Mouse (Mus musculus): Measurements from ENCODE around the gene Gpr156. TPM values are rescaled to one million over a fixed set of nuclear protein-coding genes. Genes with fewer than 3 reads are reported as not detected.
"Not testable (repeated sequence)": the region's sequence is repeated elsewhere in the genome, so short reads cannot be mapped to it uniquely, and the experiment has no call there.

Gpr156 gene
- total RNA-seq, 1 experiment from 2014 or later = 0.15 TPM

DNA sequence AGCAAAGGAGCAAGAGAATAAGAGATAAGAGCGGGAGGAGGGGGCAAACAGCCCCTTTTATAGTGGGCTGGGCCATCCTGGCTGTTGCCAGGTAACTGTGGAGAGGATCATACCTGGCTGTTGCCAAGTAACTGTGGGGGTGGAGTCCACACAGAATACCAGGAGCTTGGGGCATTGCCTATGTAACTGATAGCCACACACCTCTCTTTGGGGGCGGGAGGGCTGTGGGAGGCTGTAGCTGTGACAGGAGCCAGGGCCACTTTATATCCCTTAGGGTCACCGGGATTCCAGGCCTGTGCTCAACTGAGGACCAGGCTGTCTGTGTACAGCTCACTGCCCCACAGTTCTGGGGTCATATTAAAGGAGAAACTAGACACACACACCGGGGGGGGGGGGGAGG is 40.5 kb downstream of the Gpr156 start:
- no peak for DNase-seq

DNA sequence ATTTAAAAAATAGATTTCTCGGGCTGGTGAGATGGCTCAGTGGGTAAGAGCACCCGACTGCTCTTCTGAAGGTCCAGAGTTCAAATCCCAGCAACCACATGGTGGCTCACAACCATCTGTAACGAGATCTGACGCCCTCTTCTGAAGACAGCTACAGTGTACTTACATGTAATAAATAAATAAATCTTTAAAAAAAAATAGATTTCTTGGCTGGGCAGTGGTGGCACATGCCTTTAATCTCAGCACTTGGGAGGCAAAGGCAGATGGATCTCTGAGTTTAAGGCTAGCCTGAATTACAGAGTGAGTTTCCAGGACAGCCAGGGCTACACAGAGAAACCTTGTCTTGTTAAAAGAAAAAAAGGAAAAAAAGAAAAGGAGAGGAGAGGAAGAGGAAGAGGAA is 46.4 kb downstream of the Gpr156 start:
- DNase-seq = not testable (repeated sequence)

DNA sequence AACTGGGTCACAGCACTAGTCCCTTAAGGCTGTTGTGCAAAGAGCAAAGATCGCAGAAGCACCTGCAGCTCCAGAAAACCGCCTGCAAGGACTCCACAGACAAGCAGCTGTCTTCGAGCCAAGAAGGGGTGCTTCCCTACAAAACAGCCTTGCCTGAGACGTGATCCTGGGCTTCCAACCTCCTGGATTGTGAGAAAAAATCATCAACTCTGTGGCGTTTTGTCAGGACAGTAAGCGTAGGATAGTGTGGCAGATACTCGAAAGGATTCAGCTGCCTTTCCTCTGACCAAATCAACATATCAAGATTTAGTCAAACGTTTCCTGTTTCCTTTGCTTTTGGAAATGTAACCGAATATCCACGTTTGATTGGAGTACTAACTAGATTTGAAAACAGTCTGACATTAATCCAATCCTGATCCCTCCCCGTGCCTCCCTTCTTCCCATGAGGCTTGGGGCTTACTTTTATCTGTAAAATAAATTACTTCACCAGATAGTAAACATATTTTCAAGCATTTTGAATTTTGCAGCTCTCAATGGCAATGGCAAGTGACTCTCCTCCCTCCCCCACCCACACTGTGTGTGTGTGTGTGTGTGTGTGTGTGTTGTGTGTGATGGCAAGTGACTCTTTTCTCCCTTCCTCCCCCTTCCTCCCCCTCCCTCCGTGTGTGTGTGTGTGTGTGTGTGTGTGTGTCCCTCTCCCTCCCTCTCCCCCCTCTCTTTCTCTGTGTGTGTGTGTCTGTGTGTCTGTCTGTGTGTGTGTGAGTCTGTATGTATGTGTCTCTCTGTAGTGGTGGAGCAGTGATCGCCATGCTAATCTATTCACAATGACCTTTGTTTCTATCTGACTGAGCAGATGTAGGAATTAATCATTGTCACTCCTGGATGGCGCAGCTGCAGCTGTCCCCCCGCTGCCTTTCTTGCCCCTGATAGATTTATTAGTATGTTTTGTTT is 47.3 kb downstream of the Gpr156 start:
- DNase-seq = no peak

DNA sequence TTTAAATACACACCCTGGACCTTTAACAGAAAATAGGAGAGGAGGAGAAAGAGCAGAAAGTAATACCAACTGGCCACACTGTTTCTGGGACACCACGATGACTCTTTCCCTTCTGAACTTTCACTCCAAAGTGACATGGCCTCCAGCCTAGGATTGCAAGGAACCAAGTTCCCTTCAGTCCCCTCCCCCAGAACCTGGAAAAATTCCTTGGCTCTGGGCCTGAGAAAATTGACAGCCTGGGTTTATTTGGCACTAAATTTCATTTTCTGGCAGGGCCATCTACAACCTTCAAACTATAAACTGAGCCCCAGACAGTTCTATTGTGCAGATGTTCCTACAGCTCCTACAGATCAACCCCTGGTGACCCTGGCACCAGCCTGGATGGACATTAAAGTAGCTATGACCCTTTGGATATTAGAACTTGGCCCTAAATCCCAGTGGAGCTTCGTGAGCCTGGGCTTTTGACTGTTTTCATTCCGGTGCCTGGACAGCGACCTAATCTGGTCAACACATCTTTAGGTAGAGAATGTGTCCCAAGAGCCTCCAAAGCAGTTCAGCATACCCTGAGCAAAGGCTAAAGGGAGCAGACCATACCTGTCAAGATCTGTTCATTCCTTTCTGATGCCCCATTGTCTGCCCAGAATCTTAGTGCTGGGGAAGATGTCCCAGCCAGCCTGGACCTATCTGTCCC is 48.2 kb downstream of the Gpr156 start:
- peak; percentile 36 for DNase-seq

DNA sequence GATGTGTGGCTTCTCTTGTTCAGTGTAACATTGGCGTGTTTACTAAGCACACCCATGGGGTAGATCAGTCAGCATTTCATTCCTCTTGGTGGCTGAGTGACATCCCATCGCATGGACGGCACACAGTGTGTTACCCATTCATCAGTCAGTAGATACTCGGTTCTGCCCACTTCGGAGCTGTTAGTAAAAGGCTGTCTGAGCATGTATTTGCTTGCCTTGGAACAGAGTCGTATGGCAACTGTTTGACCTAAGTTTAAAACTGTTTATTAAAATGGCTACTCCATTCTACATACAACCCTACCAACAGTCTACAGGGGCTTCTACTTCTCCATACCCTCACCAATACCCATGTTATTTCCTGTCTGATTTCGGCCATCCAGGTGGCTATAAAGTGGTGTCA is 50.6 kb downstream of the Gpr156 start:
- no peak for DNase-seq

DNA sequence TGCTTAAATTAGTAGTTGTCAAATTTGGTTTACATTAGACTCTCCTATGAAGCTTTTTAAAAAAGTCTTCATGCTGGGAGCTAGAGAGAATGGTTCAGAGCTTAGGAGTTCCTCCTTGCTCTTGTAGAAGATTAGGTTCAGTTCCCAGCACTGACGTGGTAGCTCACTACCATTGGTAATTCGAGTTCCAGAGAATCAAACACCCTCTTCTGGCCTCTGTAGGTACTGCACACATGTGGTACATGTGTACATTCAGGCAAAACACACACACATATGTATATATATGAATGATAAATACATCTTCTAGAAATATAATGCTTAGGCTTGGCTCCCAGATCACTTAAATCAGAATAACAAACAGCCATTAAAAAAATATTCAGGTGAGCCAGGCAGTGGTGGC is 51.1 kb downstream of the Gpr156 start:
- DNase-seq = no peak

DNA sequence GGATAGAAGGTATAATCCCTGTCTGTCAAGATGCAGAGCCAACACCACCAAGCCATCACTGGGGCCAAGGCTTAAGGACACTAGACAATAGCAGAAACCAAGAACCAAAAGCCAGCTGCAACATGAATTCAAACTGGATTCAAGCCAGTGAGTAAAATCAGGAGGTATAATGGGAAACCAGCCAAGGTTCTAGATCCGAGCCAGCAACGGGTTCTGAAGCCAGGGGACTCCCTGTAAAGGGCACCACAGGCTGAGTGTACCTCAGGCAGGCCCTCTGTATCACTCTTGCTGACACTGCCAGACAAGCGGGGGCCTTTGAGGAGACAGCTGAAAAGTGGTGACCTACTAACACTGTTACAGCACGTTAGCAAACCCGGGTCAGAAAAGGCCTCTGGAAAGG is 55.2 kb downstream of the Gpr156 start:
- no peak for DNase-seq

DNA sequence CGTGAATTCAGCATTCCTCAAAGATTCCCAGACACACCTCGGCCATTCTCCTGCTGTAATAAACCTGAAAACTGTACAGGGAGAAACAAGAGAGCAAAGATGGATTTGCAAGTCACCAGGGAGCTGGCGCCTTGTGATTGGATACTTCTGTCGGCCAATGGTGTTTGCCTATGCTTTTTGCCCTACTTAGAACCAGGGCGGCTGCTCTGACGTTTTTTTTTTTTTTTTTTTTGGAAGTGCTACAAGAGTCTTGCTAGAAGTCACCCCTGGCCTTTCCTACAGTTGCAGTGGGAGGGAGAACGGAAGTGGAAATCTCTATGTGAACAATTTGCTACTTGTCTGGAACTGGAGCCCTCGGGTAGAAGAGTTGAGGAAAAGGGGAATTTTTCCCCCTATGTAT is 56.1 kb downstream of the Gpr156 start:
- DNase-seq = no peak

DNA sequence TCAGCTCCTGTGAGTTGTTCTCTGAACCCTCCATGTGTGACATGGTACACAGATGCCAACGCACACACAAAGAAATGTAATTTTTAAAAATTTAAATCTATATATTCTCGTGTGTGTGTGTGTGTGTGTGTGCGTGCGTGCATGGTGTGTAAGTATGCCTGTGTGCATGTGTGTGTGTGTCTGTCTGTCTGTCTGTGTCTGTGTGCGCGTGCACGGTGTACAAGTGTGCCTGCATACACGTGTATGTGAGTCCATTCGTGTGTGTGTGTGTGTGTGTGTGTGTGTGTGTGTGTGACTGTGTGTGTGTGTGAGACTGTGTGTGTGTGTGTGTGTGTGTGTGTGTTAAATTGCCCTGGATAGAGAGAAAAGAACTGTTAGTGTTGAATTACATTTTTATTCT is 56.9 kb downstream of the Gpr156 start:
- DNase-seq = not testable (repeated sequence)

DNA sequence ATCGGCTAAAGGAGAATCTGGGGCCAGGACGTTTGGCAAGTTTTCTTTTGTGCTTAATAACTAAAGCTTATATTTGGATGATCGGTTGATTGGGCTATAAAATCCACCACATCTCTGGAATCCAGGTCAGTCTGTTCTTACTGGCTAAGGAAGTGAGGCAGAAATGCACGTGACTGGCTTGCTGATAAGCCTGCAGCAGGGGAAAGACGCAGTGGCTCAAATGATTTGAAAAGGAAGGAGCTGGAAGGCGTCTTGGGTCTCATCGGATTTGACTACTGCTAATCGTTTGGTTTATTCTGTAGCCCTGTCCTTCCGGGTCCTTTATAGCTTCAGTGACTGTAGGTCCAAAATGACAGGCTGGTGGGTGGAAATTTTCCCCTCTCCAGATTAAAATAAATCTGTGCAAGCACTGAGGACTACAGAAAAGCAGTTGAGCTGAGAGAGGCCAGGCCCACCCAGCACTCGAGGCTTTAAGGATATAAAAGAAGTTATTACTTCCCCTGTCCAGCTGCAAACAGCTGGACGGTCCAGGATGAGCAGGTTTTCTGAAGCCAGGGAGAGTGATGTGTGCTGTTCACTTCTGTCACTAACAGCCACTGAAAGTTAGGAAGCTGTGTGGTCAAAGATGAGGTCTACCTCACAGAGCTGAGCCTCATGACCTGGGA is 57.7 kb downstream of the Gpr156 start:
- DNase-seq = no peak

DNA sequence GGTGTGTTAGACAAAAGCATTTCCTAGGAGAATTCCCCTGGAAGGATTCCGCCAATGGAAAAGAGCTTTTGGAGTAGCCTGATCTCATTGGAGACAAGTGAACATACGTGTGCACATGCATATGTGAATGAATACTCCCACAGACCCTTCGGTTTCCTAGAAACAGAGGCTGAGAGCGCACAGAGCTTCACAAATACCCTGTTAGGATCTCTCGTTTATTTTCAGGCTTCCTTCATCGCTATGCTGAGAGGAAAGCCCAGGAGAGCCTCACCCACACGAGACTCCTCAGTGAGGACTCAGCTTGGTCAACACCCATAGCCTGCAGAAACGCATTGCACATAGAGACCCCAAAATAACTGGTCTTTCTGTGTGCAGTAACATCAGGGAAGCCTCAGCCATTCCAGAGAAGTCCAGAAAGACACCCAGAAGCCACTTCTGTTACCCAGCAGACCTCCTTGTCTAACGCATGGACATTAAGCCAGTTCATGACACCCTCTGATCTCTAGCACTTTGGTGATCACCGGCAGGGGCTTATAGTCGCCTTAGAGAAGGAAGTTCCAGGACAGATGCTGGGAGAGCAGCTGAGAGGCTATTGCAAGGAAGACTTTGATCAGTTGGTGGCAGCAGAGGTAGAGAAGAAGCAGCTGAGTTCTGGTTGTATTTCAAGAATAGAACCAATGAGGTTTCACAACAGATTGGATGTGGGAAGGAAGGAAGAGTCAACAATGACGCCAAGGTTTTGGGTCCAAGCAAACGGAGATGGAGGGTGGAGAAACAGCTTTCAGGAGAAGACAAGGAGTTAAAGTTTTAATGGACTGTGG is 58.4 kb downstream of the Gpr156 start:
- no peak for DNase-seq

DNA sequence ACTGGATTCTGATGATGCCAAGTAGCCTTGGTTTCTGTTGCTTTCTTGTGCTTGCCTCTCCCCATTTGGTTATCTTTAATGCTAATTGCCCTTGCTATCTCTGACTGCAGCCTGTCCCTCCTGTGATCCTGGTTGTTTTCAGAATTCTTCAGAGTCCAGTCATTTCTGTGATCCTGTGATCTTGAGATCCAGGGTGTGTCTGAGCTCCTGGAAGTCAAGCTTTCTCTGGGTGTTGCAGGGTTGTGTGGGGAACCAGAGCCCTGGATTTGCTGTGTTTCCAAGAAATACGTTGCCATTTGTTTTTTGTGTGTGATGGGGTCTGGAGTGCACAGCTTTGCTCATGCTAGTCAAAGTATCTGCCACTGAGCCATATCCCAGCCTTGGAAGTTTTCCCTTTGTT is 65.6 kb downstream of the Gpr156 start:
- DNase-seq = no peak

DNA sequence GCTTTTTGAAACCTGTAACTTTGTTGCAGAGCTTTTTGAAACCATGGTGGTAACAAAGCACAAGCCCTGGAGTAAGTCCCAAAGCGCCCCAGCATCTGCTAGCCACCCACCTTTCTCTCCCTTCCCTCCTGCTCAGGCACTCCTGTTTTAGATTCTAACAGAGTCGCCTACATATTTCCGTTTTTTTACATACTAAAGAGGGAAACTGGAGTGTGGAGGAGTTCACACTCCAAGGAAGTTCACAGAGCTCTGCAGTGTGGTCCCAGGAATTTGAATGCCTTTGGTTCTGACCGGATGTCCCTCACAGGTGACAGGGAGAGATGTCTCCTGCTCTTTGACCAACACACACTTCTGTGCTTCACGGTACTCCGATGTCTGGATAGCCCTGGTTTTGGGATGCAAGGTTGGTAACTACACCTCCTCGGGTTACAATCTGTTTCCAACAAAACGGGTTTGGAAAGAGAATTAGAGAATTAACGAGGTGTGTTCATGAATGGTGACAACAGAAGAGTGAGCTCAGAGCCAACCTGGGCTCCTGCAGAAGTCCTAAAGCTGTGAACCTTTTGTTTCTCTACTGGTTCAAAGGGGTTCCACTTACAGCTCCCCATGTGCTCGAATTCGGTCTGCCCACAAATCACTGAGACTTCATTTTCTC is 72.0 kb downstream of the Gpr156 start:
- no peak for DNase-seq

DNA sequence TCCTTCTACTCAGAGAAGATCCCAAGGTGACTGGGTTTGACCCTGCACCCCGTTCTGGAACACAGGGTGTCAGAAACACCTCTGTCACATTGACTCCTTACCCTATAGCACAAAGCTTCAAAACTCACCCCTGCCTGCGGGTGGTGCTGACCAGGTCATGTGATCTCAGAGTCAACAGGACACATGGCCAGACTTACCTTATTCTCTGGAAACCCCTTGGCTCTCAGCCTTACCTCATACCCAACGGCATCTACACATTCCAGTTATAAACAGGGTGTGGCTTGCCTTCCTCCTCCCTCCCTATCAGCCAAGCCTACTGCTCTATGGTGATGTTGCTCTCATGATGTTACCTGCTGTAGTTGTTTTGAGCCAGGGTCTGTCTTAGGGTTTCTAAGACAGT is 73.5 kb downstream of the Gpr156 start:
- DNase-seq = no peak

DNA sequence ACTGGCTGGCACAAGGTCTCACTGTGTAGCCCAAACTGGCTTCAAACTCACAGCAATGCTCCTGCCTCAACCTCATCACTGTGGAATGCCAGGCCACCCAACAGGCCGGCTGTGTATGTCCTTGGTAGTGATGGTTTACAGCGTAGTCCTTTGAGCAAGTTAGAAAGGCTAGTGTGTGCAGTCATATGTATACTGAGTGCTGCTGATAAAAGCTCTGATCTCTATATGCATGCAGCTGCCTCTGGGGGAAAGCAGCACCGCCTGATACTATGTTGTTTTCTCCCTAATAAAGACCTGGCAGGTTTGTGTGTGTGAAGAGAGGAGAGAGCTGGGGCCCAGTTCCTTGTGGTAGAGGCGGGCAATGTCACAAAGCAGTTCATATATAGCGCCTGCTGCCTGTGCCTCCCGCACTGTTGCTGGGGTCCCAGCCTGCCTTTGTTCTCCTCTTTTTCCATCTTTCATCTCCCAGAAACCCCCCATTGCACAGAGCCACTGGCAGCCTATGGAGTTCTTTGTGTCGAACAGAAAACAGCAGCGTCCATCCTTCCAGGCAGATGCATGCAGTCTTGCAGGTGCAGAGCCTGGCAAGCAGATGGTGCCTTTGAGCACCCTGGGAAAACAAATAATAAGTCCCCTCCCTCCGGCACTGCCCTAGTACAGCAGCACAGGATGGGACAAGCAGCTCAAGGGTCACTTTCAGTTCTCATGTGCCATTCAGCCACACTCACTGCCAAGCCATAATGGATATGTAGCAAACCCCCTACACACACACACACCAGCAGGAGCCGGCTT is 74.5 kb downstream of the Gpr156 start:
- no peak for DNase-seq

DNA sequence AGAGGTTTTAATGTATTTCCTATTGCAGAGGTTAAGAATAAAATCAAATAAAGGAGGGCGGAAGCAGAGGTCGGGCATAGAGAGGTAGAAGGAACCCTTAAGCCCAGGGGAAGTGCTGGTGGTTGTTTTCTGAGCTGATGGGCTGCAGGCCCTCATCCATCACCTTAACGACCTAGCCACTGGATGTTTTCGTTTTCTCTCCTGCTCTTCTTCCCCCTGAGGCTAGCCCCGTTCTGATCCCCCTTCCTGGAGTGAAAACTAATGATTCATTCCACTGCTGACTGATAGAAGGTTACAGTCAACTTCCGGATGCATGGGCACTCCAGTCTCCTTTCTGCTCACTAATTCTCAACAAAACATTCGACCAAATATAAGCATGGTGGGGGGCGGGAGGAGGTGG is 76.5 kb downstream of the Gpr156 start:
- no peak for DNase-seq

DNA sequence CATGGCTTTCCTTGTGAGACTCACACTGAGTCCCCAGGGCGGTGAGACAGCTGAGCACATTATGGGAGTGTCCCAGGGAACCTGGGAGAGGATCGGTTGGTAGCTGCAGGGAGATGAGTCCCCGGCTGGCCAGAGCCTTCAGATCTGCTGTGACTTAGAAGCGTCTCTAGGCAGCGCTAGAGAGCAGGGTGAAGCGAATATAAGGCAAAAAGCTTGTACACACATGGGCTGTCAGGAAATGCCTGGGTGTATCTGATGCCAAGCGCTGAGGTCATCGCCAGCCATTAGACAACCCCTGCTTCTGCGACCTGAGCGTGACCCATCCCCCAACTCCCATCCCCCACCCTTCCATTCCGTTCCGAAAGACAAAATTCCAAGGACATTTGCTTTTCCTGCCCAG is 78.4 kb downstream of the Gpr156 start:
- peak; percentile 60 for DNase-seq

DNA sequence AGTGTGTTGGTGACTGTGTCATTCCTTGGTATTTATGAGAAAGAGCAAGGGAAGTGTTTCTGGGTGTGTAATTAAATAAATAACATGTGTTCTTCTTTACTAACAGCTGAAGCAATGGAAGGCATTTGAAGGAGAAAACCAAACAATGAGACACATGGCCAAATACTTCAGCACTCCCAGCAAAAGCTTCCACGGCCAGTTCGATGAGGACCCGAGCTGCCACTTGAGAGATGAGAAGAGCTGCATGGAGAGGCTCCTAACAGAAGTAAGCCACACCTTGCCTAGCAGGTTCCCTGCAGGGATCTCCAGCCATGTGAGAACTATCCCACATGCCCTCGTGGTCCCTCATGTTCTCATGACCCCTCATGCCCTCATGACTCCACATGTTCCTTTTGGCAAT is 81.5 kb downstream of the Gpr156 start:
- DNase-seq = no peak

DNA sequence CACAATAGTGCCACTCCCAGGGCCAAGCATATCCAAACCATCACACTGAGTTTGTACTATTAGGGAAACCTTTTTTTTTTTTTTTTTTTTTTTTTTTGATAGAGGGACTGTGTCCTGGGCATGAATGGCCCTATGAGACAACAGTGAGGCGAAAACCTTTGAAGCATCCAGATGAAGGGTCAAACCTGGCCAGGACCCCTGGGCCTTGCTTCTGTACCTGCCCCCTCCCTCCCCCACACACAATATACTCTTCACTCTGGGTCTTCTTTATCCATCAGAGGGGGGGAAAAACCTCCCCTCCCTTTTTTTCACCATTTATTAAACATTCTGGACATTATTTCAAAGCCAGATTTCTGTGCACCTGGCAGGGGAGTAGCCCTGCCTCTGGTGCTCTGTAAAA is 83.5 kb downstream of the Gpr156 start:
- DNase-seq = no peak

DNA sequence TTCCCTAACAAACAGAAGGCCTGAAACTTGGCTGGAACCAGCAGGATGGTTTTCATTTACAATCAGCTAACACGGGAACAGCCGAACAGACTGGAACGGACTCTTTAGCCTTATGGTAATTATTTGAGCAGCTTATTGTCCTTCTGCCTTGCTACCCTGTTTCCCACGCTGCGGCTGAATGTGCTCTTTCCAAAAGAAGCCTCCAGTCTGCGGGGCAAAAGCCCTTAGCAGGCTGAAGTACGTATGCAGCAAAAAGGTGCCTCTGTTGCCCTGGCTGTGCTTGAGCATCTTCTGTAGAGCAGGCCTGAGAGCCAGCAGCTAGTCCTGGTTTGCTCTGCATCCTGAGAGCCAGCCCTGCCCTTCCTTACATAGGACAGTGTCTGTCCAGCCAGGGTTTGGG is 83.9 kb downstream of the Gpr156 start:
- no peak for DNase-seq

DNA sequence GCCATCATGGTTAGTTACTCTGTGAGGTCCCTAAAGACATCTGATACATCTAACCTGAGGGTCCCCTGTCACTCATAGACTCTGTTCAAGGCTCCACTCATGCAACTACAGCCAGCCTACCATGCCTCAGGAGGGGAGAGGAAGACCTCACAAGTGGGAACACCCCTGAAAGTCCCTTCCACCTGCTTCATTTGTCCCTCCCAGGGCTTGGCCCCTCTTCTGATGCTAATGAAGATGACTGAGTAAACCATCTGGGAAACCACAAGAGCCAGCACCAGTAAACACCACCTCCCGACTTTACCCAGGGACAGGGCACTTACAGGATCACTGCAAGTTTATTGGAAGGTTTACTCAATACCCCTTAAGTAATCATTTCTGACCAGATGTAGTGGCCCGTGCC is 85.5 kb downstream of the Gpr156 start:
- DNase-seq = no peak
